Mouse (Mus musculus) liver, embryonic 15.5 days (tissue): ENCODE results near the gene F13a1. TPM values are rescaled to one million over a fixed set of nuclear protein-coding genes. Genes with fewer than 3 reads are reported as not detected.

ENCODE experiments used
- ATAC-seq: fragments of 200-750 bp; cut with Nextera tagmentation; 2 replicates; pipeline ENCODE4 v1.8.0; 2017; ENCODE audit warnings: moderate number of reproducible peaks, mild to moderate bottlenecking, moderate library complexity; ENCODE audit not compliant: insufficient read depth
- H3K27ac ChIP-seq: fragments of 300-500 bp; sonication (generic); replicated peaks from 2 replicates; pipeline ENCODE4 v1.5.1; 2015; ENCODE audit warnings: mild to moderate bottlenecking, inconsistent platforms
- H3K27me3 ChIP-seq: fragments of 300-500 bp; sonication (generic); 2 replicates; pipeline ENCODE4 v1.6.1; 2015; ENCODE audit warnings: mild to moderate bottlenecking, inconsistent platforms
- H3K36me3 ChIP-seq: fragments of 300-500 bp; sonication (generic); replicated peaks from 2 replicates; pipeline ENCODE4 v1.6.1; 2015; ENCODE audit warnings: moderate library complexity, mild to moderate bottlenecking, inconsistent platforms
- H3K4me1 ChIP-seq: fragments of 300-500 bp; sonication (generic); replicated peaks from 2 replicates; pipeline ENCODE4 v1.6.1; 2015; ENCODE audit warnings: inconsistent platforms
- H3K4me2 ChIP-seq: fragments of 300-500 bp; sonication (generic); 2 replicates; pipeline ENCODE4 v1.6.1; 2015; ENCODE audit warnings: moderate library complexity, mild to moderate bottlenecking, inconsistent platforms
- H3K4me3 ChIP-seq: fragments of 300-500 bp; sonication (generic); replicated peaks from 2 replicates; pipeline ENCODE4 v1.5.1; 2015; ENCODE audit warnings: mild to moderate bottlenecking, inconsistent platforms
- H3K9ac ChIP-seq: fragments of 300-500 bp; sonication (generic); 2 replicates; pipeline ENCODE4 v1.6.1; 2015; ENCODE audit warnings: moderate library complexity, mild to moderate bottlenecking, inconsistent platforms
- H3K9me3 ChIP-seq: fragments of 300-500 bp; sonication (generic); replicated peaks from 2 replicates; pipeline ENCODE4 v1.6.1; 2016; ENCODE audit warnings: inconsistent platforms
- WGBS: fragments of 180-500 bp; shearing (Covaris S2); methylation state at CpG from one replicate; pipeline ENCODE4 v1.1.7; 2015; ENCODE audit warnings: mixed read lengths; ENCODE audit not compliant: insufficient replicate concordance; 5-methylcytosine and 5-hydroxymethylcytosine counted together
- polyA plus RNA-seq: library from polyadenylated mRNA; unstranded; fragments of >200 nt; fragmentation: Nextera tagmentation; extraction: Ambion mirVana; gene quantifications from 2 replicates; pipeline ENCODE4 v1.2.1, GENCODE M21; 2015

F13a1 gene
- 17.1 and 17.2 TPM in 2 replicates for polyA plus RNA-seq

- WGBS = 6% methylated on average over 3 of the region's 3 CpGs
- Histone ChIP-seq H3K27me3 (no peaks in the 10 kb centered on the region), H3K4me2 (no peak within 1 kb of the TSS), H3K36me3 (no peaks in the 10 kb centered on the region), H3K4me1 (no peaks in the 10 kb centered on the region), H3K27ac (0 out of 2 replicates have a peak within 1 kb of the TSS, but pooled peaks have one; percentile 45), H3K9ac (no peak within 1 kb of the TSS), H3K4me3 (no peak within 1 kb of the TSS), H3K9me3 (no peaks in the 10 kb centered on the region)
- ATAC-seq = no peak
Measured at GRCm38 (mm10) chr13:37050126-37050525, at the start of gene F13a1. Gene F13a1 (minus strand): TSS chr13:37050244.

DNA sequence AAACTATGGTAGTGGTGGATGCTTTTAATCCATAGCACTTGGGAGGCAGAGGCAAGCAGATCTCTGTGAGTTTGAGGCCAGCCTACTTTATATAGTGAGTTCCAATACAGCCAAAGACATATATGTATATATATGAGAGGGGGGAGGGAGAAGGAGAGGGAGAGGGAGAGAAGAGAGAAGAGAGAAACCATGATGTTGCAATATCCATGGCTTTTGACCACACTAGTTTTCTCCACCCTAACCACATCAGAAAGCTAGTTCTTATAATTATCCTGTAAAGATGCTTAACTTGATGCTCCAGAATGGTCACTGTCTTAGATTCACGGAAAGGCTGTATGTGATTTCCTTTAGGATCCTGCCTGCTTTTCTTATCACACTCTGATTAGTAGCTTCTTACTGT, 41.6 kb upstream of the F13a1 start:
- H3K36me3 ChIP-seq = no peaks in the 10 kb centered on the region
- ATAC-seq = no peak

DNA sequence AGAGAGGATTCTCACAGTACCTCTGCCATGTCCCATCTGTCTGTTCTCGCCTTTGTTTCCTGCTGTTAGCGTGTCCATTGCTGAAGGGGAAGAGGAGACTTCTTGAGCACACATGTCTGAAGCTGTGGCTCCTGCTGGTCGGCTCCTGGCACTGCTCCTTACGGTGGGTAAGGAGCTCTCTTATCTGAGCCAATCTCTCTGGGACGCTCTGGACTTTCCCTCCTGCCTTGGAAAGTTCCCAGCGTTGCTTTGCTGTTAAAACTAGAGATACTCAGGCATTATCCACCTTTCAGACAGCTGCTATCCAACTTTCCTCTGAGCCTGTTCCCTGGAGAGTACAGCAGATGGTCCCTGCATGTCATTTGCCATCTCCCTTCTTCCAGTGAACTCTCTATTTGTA, 39.1 kb upstream of the F13a1 start:
- no peak for ATAC-seq
- H3K9ac ChIP-seq = no peak overlapping the region
- no peaks in the 10 kb centered on the region for H3K36me3 ChIP-seq
- H3K4me2 ChIP-seq = no peak overlapping the region
- no peaks in the 10 kb centered on the region for H3K9me3 ChIP-seq
- no peak overlapping the region for H3K27ac ChIP-seq
- no peaks in the 10 kb centered on the region for H3K27me3 ChIP-seq
- H3K4me3 ChIP-seq = no peak overlapping the region
- WGBS = 59% methylated on average over 6 of the region's 6 CpGs
- H3K4me1 ChIP-seq = no peaks in the 10 kb centered on the region

More for the DNA sequence above, 41.6 kb upstream of the F13a1 start:
- H3K27me3 ChIP-seq = no peaks in the 10 kb centered on the region
- no peak overlapping the region for H3K9ac ChIP-seq
- no peak overlapping the region for H3K4me2 ChIP-seq
- H3K9me3 ChIP-seq = no peaks in the 10 kb centered on the region
- H3K4me1 ChIP-seq = no peaks in the 10 kb centered on the region
- no peak overlapping the region for H3K4me3 ChIP-seq
- H3K27ac ChIP-seq = no peak overlapping the region
- WGBS = 69% methylated on average over 1 of the region's 1 CpGs

GRCm38 (mm10) chr13:37081506-37082241, 31.6 kb upstream of the F13a1 start:
- Histone ChIP-seq H3K27ac (no peak overlapping the region), H3K4me2 (no peak overlapping the region), H3K36me3 (no peaks in the 10 kb centered on the region), H3K27me3 (no peaks in the 10 kb centered on the region), H3K9ac (no peak overlapping the region), H3K4me1 (no peaks in the 10 kb centered on the region), H3K9me3 (no peaks in the 10 kb centered on the region), H3K4me3 (no peak overlapping the region)
- no peak for ATAC-seq
- 66% methylated on average over 13 of the region's 13 CpGs for WGBS

DNA sequence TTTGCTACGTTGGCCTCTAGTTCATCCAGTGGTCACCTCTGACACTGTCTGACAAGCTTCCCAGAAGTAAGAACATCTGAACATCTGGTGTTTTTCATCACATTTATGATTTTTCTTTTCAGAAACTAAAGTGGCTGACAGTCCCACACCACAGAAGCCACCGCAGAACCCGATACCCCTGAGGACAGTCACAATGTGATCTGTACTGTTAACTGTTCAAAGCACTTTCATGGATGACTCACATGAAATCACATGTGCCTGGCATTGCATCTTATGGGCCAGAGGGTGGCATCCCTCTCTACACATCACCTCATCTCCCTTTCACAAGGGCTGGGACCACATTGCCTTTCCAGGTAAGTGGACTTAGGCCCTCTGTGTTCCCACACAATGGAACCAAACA, 21.3 kb upstream of the F13a1 start:
- Histone ChIP-seq H3K4me3 (no peak overlapping the region), H3K36me3 (no peaks in the 10 kb centered on the region), H3K4me1 (no peaks in the 10 kb centered on the region), H3K4me2 (no peak overlapping the region), H3K27me3 (no peaks in the 10 kb centered on the region), H3K27ac (no peak overlapping the region), H3K9me3 (no peaks in the 10 kb centered on the region), H3K9ac (no peak overlapping the region)
- ATAC-seq = no peak
- WGBS = 61% methylated on average over 3 of the region's 3 CpGs

DNA sequence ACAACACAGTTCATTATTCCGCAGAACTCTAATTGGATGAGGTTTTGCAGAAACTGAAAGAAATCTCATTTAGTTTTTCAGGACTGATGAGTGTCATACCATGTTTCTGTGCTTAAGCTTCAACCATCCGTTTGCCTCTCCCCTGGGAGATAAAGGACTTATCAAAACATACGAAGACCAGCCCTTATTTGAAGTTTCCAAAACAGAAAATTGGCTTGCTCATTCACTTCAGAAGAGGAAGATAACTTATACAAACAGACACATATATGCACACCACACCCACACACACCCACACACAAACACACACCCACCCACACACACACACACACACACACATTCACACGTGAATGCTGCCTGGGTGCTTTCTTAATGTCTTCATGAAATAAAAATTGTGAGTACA, 20.8 kb upstream of the F13a1 start:
- no peaks in the 10 kb centered on the region for H3K27me3 ChIP-seq
- WGBS = 32% methylated on average over 4 of the region's 4 CpGs
- H3K4me3 ChIP-seq = no peak overlapping the region
- H3K9me3 ChIP-seq = no peaks in the 10 kb centered on the region
- H3K27ac ChIP-seq = no peak overlapping the region
- no peaks in the 10 kb centered on the region for H3K4me1 ChIP-seq
- ATAC-seq = peak; percentile 56; the same call in 1 of the 2 replicates
- no peak overlapping the region for H3K9ac ChIP-seq
- no peak overlapping the region for H3K4me2 ChIP-seq
- H3K36me3 ChIP-seq = no peaks in the 10 kb centered on the region

- no peak for ATAC-seq
- H3K4me2 ChIP-seq = no peak overlapping the region
- WGBS = 73% methylated on average over 5 of the region's 5 CpGs
- H3K27ac ChIP-seq = no peak overlapping the region
- no peaks in the 10 kb centered on the region for H3K9me3 ChIP-seq
- no peaks in the 10 kb centered on the region for H3K36me3 ChIP-seq
- H3K9ac ChIP-seq = no peak overlapping the region
- no peak overlapping the region for H3K4me3 ChIP-seq
- H3K4me1 ChIP-seq = no peaks in the 10 kb centered on the region
- H3K27me3 ChIP-seq = no peaks in the 10 kb centered on the region
Measured at GRCm38 (mm10) chr13:37060810-37061209, 10.8 kb upstream of the F13a1 start.

GRCm38 (mm10) chr13:37056662-37057061, 6.6 kb upstream of the F13a1 start:
- 16% methylated on average over 7 of the region's 7 CpGs for WGBS
- peak overlapping the region; percentile 51 for H3K27ac ChIP-seq
- ATAC-seq = peak; percentile 34; the same call in 1 of the 2 replicates
- H3K9me3 ChIP-seq = no peaks in the 10 kb centered on the region
- H3K9ac ChIP-seq = no peak overlapping the region
- no peaks in the 10 kb centered on the region for H3K4me1 ChIP-seq
- H3K36me3 ChIP-seq = no peaks in the 10 kb centered on the region
- H3K4me3 ChIP-seq = no peak overlapping the region
- no peaks in the 10 kb centered on the region for H3K27me3 ChIP-seq
- H3K4me2 ChIP-seq = no peak overlapping the region

DNA sequence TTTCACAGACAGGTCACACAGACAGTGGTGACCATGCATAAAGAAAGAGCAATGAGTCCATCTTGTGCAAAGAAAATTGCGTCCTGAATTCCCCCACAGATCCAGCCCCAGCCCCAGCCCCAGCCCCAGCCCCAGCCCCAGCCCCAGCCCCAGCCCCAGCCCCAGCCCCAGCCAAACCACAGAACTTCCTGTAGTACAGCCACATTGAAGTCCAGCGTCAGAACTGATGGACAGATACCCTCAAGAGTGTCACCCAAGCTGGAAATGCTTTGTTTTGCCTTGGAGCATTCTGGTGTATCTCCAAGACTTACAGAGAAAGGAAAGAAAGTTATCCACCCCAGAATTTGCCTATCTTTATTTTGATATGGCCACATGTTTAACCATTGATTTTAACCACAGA, 413 bp downstream of the F13a1 start:
- ATAC-seq = no peak
- 0 out of 2 replicates have a peak overlapping the region, but pooled peaks have one; percentile 45 for H3K27ac ChIP-seq
- H3K4me1 ChIP-seq = no peaks in the 10 kb centered on the region
- H3K9ac ChIP-seq = no peak overlapping the region
- H3K27me3 ChIP-seq = no peaks in the 10 kb centered on the region
- WGBS = 16% methylated on average over 2 of the region's 2 CpGs
- no peak overlapping the region for H3K4me3 ChIP-seq
- no peaks in the 10 kb centered on the region for H3K9me3 ChIP-seq
- no peaks in the 10 kb centered on the region for H3K36me3 ChIP-seq
- H3K4me2 ChIP-seq = no peak overlapping the region

GRCm38 (mm10) chr13:37049018-37049417, 1.0 kb downstream of the F13a1 start:
- Histone ChIP-seq H3K4me3 (no peak overlapping the region), H3K9ac (no peak overlapping the region), H3K36me3 (no peaks in the 10 kb centered on the region), H3K27ac (0 out of 2 replicates have a peak overlapping the region, but pooled peaks have one; percentile 45), H3K4me1 (no peaks in the 10 kb centered on the region), H3K9me3 (no peaks in the 10 kb centered on the region), H3K27me3 (no peaks in the 10 kb centered on the region), H3K4me2 (no peak overlapping the region)
- no peak for ATAC-seq
- 27% methylated on average over 6 of the region's 6 CpGs for WGBS

- H3K4me2 ChIP-seq = no peak overlapping the region
- H3K27ac ChIP-seq = no peak overlapping the region
- no peak overlapping the region for H3K4me3 ChIP-seq
- no peaks in the 10 kb centered on the region for H3K9me3 ChIP-seq
- no peak overlapping the region for H3K9ac ChIP-seq
- H3K4me1 ChIP-seq = no peaks in the 10 kb centered on the region
- no peaks in the 10 kb centered on the region for H3K27me3 ChIP-seq
- H3K36me3 ChIP-seq = no peaks in the 10 kb centered on the region
- 57% methylated on average over 3 of the region's 3 CpGs for WGBS
- ATAC-seq = no peak
Measured at GRCm38 (mm10) chr13:37045005-37045404, 5.0 kb downstream of the F13a1 start.

DNA sequence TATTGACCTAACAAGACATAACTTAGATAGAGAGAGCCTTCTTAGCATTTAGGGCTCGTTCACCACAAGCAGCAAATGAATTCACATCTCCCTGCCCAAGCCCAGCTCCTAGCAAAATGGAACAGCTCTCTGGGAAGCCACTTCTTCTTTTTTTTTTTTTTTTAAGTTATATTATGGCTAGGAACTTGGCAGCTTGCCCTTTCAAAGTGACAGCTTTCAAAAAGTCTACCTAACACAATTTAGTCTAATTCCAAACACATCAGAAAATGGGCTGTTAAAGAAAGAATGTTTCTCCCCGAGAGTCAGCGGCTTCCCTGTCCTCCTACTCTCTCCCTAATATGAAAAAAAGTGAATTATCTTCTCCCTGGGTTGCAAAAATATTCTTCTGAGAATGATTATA, 15.3 kb downstream of the F13a1 start:
- Histone ChIP-seq H3K27me3 (no peaks in the 10 kb centered on the region), H3K4me2 (no peak overlapping the region), H3K9ac (no peak overlapping the region), H3K36me3 (no peaks in the 10 kb centered on the region), H3K27ac (no peak overlapping the region), H3K4me1 (no peaks in the 10 kb centered on the region), H3K9me3 (no peaks in the 10 kb centered on the region), H3K4me3 (no peak overlapping the region)
- 37% methylated on average over 3 of the region's 3 CpGs for WGBS
- ATAC-seq = no peak
